Mouse (Mus musculus): ENCODE measurements around the gene Slc9b1. TPM values are rescaled to one million over a fixed set of nuclear protein-coding genes. Genes with fewer than 3 reads are reported as not detected.

Slc9b1 gene
- total and polyA plus RNA-seq, 3 experiments: 0.04 to 0.29 TPM; not detected in 1

DNA sequence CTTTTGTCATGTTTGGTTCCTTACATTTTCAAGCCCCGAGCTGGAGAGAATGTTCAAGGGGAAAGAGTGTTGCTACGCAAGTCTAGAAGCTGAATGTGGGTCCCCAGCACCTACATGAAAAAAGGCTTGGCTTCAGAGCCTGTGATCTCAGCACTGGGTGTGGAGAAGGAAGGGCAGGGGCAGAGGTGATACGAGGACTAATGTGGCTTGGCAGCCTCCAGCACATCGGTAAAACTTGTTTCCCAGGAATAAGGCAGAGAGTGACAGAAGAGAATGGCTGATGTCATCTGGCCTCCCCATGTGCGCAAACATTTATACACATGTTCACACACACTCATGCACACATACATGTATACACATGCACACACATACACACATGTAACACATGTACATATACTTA lies 47.3 kb downstream of the Slc9b1 start:
- Histone ChIP-seq H3K79me2 (replicated peaks; ENCODE audit: control insufficient read depth, insufficient read depth, low read length) (no peaks in the 10 kb centered on the region), H3K27me3 (ENCODE audit: control insufficient read depth, insufficient read depth, low read length) (no peaks in the 10 kb centered on the region), H3K9ac (ENCODE audit: low read depth, low read length) (no peak overlapping the region), H3K4me3 (no peak overlapping the region), H3K4me1 (ENCODE audit: control insufficient read depth, insufficient read depth, low read length) (no peaks in the 10 kb centered on the region; the same call in 1 of the 2 replicates), H3K27ac (no peak overlapping the region), H3K36me3 (ENCODE audit: control insufficient read depth, insufficient read depth, low read length) (no peaks in the 10 kb centered on the region)
- no peak for DNase-seq
- intact Hi-C loops (cut with DNase I): loop anchor here (5.0 kb wide), 1 partner anchor 103 kb away; no protein-coding TSS in a partner anchor
- no peak for TF ChIP-seq POLR2A (IDR thresholded peaks at IDR 0.05; ENCODE audit: insufficient read depth, low read depth, low read length)
- no peak for TF ChIP-seq CTCF (IDR thresholded peaks at IDR 0.05)
- no peak for TF ChIP-seq EP300 (IDR thresholded peaks at IDR 0.05; ENCODE audit: insufficient read depth, low read depth, low read length)
- WGBS: 55% methylated on average over 5 of the region's 5 CpGs

GRCm38 (mm10) chr3:135396081-135396480 lies 48.3 kb downstream of the Slc9b1 start:
- H3K27me3 ChIP-seq (ENCODE audit: control insufficient read depth, insufficient read depth, low read length): no peaks in the 10 kb centered on the region
- no peak overlapping the region for H3K4me3 ChIP-seq
- no peak overlapping the region for H3K9ac ChIP-seq (ENCODE audit: low read depth, low read length)
- no peaks in the 10 kb centered on the region for H3K36me3 ChIP-seq (ENCODE audit: control insufficient read depth, insufficient read depth, low read length)
- no peak overlapping the region for H3K27ac ChIP-seq
- TF ChIP-seq POLR2A (IDR thresholded peaks at IDR 0.05; ENCODE audit: insufficient read depth, low read depth, low read length) (no peak), CTCF (IDR thresholded peaks at IDR 0.05) (no peak), EP300 (IDR thresholded peaks at IDR 0.05; ENCODE audit: insufficient read depth, low read depth, low read length) (no peak)
- no peaks in the 10 kb centered on the region for H3K79me2 ChIP-seq (replicated peaks; ENCODE audit: control insufficient read depth, insufficient read depth, low read length)
- WGBS: 49% methylated on average over 6 of the region's 6 CpGs
- no peaks in the 10 kb centered on the region; the same call in 1 of the 2 replicates for H3K4me1 ChIP-seq (ENCODE audit: control insufficient read depth, insufficient read depth, low read length)
- intact Hi-C loops (cut with DNase I): loop anchor here (5.0 kb wide), 1 partner anchor 104 kb away; no protein-coding TSS in a partner anchor
- DNase-seq: no peak

DNA sequence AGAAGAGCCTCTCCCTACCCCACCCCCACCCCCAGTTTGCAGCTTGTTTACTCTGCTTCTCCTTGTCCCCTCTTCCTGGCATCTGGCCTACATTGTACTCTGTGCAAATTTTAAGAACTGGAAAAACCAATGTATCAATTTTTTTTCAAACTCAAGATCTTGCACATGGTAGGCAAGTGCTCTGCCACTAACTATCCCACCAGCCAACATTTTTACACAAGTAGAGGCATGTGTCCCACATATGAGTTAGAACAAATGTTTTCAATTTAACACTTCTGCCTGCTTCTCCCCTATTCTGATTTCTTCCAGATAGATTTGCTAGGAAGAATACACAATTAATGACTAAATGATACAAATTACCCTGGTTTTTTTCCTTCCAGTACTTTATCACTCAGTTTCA lies 49.3 kb downstream of the Slc9b1 start:
- Histone ChIP-seq H3K36me3 (ENCODE audit: control insufficient read depth, insufficient read depth, low read length) (no peaks in the 10 kb centered on the region), H3K9ac (ENCODE audit: low read depth, low read length) (no peak overlapping the region), H3K27me3 (ENCODE audit: control insufficient read depth, insufficient read depth, low read length) (no peaks in the 10 kb centered on the region), H3K79me2 (replicated peaks; ENCODE audit: control insufficient read depth, insufficient read depth, low read length) (no peaks in the 10 kb centered on the region), H3K4me3 (no peak overlapping the region), H3K4me1 (ENCODE audit: control insufficient read depth, insufficient read depth, low read length) (no peaks in the 10 kb centered on the region; the same call in none of the 2 replicates), H3K27ac (no peak overlapping the region)
- TF ChIP-seq CTCF (IDR thresholded peaks at IDR 0.05) (no peak), POLR2A (IDR thresholded peaks at IDR 0.05; ENCODE audit: insufficient read depth, low read depth, low read length) (no peak), EP300 (IDR thresholded peaks at IDR 0.05; ENCODE audit: insufficient read depth, low read depth, low read length) (no peak)
- DNase-seq: no peak
- intact Hi-C loops (cut with DNase I): loop anchor here (5.0 kb wide), 1 partner anchor 105 kb away; no protein-coding TSS in a partner anchor

GRCm38 (mm10) chr3:135402201-135402658 lies 54.4 kb downstream of the Slc9b1 start:
- Histone ChIP-seq H3K27ac (no peak overlapping the region; the same call in 1 of the 2 replicates), H3K27me3 (ENCODE audit: control insufficient read depth, insufficient read depth, low read length) (no peaks in the 10 kb centered on the region), H3K79me2 (replicated peaks; ENCODE audit: control insufficient read depth, insufficient read depth, low read length) (no peaks in the 10 kb centered on the region), H3K36me3 (ENCODE audit: control insufficient read depth, insufficient read depth, low read length) (no peaks in the 10 kb centered on the region), H3K4me3 (no peak overlapping the region), H3K9ac (ENCODE audit: low read depth, low read length) (no peak overlapping the region), H3K4me1 (ENCODE audit: control insufficient read depth, insufficient read depth, low read length) (peaks cover 1% of the 10 kb centered on the region)
- intact Hi-C loops (cut with DNase I): loop anchor here (1.0 to 5.0 kb wide), 8 partner anchors 21 to 329 kb away; partner anchors contain the start of genes Bdh2, Cisd2 and Manba
- 2% methylated on average over 10 of the region's 10 CpGs for WGBS
- peak; percentile 89 to 91 for DNase-seq
- TF ChIP-seq EP300 (IDR thresholded peaks at IDR 0.05; ENCODE audit: insufficient read depth, low read depth, low read length) (peak; percentile 94), CTCF (IDR thresholded peaks at IDR 0.05) (peak; percentile 95), POLR2A (IDR thresholded peaks at IDR 0.05; ENCODE audit: insufficient read depth, low read depth, low read length) (no peak)

GRCm38 (mm10) chr3:135403211-135403610 lies 55.4 kb downstream of the Slc9b1 start:
- Histone ChIP-seq H3K36me3 (ENCODE audit: control insufficient read depth, insufficient read depth, low read length) (no peaks in the 10 kb centered on the region), H3K9ac (ENCODE audit: low read depth, low read length) (no peak overlapping the region), H3K4me1 (ENCODE audit: control insufficient read depth, insufficient read depth, low read length) (peaks cover 1% of the 10 kb centered on the region), H3K79me2 (replicated peaks; ENCODE audit: control insufficient read depth, insufficient read depth, low read length) (no peaks in the 10 kb centered on the region), H3K4me3 (no peak overlapping the region), H3K27me3 (ENCODE audit: control insufficient read depth, insufficient read depth, low read length) (no peaks in the 10 kb centered on the region), H3K27ac (no peak overlapping the region)
- intact Hi-C loops (cut with DNase I): loop anchor here (2.0 to 5.0 kb wide), 7 partner anchors 20 to 328 kb away; partner anchors contain the start of genes Bdh2, Cisd2 and Manba
- WGBS: 92% methylated on average over 9 of the region's 9 CpGs
- DNase-seq: no peak
- no peak for TF ChIP-seq CTCF (IDR thresholded peaks at IDR 0.05)
- no peak for TF ChIP-seq POLR2A (IDR thresholded peaks at IDR 0.05; ENCODE audit: insufficient read depth, low read depth, low read length)
- no peak for TF ChIP-seq EP300 (IDR thresholded peaks at IDR 0.05; ENCODE audit: insufficient read depth, low read depth, low read length)

GRCm38 (mm10) chr3:135403856-135404255 lies 56.0 kb downstream of the Slc9b1 start:
- Histone ChIP-seq H3K4me3 (no peak overlapping the region), H3K79me2 (replicated peaks; ENCODE audit: control insufficient read depth, insufficient read depth, low read length) (no peaks in the 10 kb centered on the region), H3K27ac (no peak overlapping the region), H3K9ac (ENCODE audit: low read depth, low read length) (no peak overlapping the region), H3K4me1 (ENCODE audit: control insufficient read depth, insufficient read depth, low read length) (peaks cover 1% of the 10 kb centered on the region), H3K36me3 (ENCODE audit: control insufficient read depth, insufficient read depth, low read length) (no peaks in the 10 kb centered on the region), H3K27me3 (ENCODE audit: control insufficient read depth, insufficient read depth, low read length) (no peaks in the 10 kb centered on the region)
- TF ChIP-seq EP300 (IDR thresholded peaks at IDR 0.05; ENCODE audit: insufficient read depth, low read depth, low read length) (no peak), CTCF (IDR thresholded peaks at IDR 0.05) (peak; percentile 39)
- intact Hi-C loops (cut with DNase I): loop anchor here (2.0 to 5.0 kb wide), 7 partner anchors 19 to 327 kb away; partner anchors contain the start of genes Bdh2, Cisd2 and Manba
- DNase-seq: no peak
- 58% methylated on average over 5 of the region's 5 CpGs for WGBS
